Mouse (Mus musculus) cortical plate, adult 2 months (tissue): ENCODE data around the gene Dnttip2. TPM values are rescaled to one million over a fixed set of nuclear protein-coding genes. Genes with fewer than 3 reads are reported as not detected.
"Not testable (repeated sequence)": the region's sequence is repeated elsewhere in the genome, so short reads cannot be mapped to it uniquely, and the experiment has no call there.

Source experiments
- H3K27ac ChIP-seq: fragments of 200-500 bp; 2 replicates; pipeline ENCODE4 v1.5.1; 2012; ENCODE audit warnings: low read length, control low read depth, inconsistent platforms; ENCODE audit not compliant: insufficient read depth
- H3K4me1 ChIP-seq: fragments of 200-500 bp; 2 replicates; pipeline ENCODE4 v1.6.1; 2011; ENCODE audit warnings: low read length; ENCODE audit not compliant: control insufficient read depth, insufficient read depth
- H3K4me3 ChIP-seq: fragments of 200-500 bp; 2 replicates; pipeline ENCODE4 v1.5.1; 2011; ENCODE audit warnings: mild to moderate bottlenecking, low read length, control low read depth; ENCODE audit not compliant: insufficient read depth
- CTCF ChIP-seq: fragments of 200-500 bp; IDR thresholded peaks from 2 replicates; pipeline ENCODE4 v1.5.1; 2011; ENCODE audit warnings: mild to moderate bottlenecking, control low read depth, low read length; ENCODE audit not compliant: insufficient read depth; ENCODE audit errors: extremely low read depth
- POLR2A ChIP-seq: fragments of 200-500 bp; IDR thresholded peaks from 2 replicates; pipeline ENCODE4 v1.6.1; 2011; ENCODE audit warnings: mild to moderate bottlenecking, low read length, control low read depth; ENCODE audit not compliant: insufficient read depth; ENCODE audit errors: extremely low read depth
- polyA plus RNA-seq: library from polyadenylated mRNA; depleted of rRNA; stranded (reverse); fragments of >200 nt; gene quantifications from 2 replicates; pipeline ENCODE4 v1.2.3, GENCODE M21; 2012

Dnttip2 gene
- polyA plus RNA-seq, 1 experiment: 17.0 TPM

- Histone ChIP-seq H3K27ac (no peak overlapping the region), H3K4me3 (peak overlapping the region; percentile 99), H3K4me1 (peaks cover 8% of the 10 kb centered on the region)
- TF ChIP-seq POLR2A (no peak), CTCF (no peak)
Measured at GRCm38 (mm10) chr3:122246986-122247767, 27.0 kb upstream of the Dnttip2 start.

- Histone ChIP-seq H3K4me3 (peak overlapping the region; percentile 99; the same call in 1 of the 2 replicates), H3K4me1 (peaks cover 9% of the 10 kb centered on the region), H3K27ac (no peak overlapping the region)
- TF ChIP-seq CTCF (no peak), POLR2A (no peak)
Measured at GRCm38 (mm10) chr3:122247768-122248100, 26.5 kb upstream of the Dnttip2 start.

- peak overlapping the region; percentile 46; the same call in 1 of the 2 replicates for H3K27ac ChIP-seq
- no peak for TF ChIP-seq POLR2A
- TF ChIP-seq CTCF: no peak
- H3K4me3 ChIP-seq: no peak overlapping the region
- peaks cover 4% of the 10 kb centered on the region for H3K4me1 ChIP-seq
Measured at GRCm38 (mm10) chr3:122252466-122253253, 21.5 kb upstream of the Dnttip2 start.

GRCm38 (mm10) chr3:122254050-122254449, 20.1 kb upstream of the Dnttip2 start:
- not testable (repeated sequence) for H3K4me1 ChIP-seq, H3K27ac ChIP-seq

GRCm38 (mm10) chr3:122269986-122270385, 4.2 kb upstream of the Dnttip2 start:
- Histone ChIP-seq H3K4me3 (no peak overlapping the region), H3K4me1 (peaks cover under 1% of the 10 kb centered on the region; the same call in 1 of the 2 replicates), H3K27ac (no peak overlapping the region)
- no peak for TF ChIP-seq POLR2A
- no peak for TF ChIP-seq CTCF

More at GRCm38 (mm10) chr3:122254050-122254449, 20.1 kb upstream of the Dnttip2 start:
- H3K4me3 ChIP-seq: not testable (repeated sequence)

GRCm38 (mm10) chr3:122272565-122272964, 1.6 kb upstream of the Dnttip2 start:
- not testable (repeated sequence) for H3K4me3 ChIP-seq, H3K27ac ChIP-seq
- peaks cover 14% of the 10 kb centered on the region for H3K4me1 ChIP-seq

- peak; percentile 49; the same call in 1 of the 2 replicates for TF ChIP-seq POLR2A
- TF ChIP-seq CTCF: no peak
- Histone ChIP-seq H3K4me1 (peaks cover 14% of the 10 kb centered on the region), H3K27ac (no peak overlapping the region), H3K4me3 (peak overlapping the region; percentile 69)
Measured at GRCm38 (mm10) chr3:122273407-122274240, 564 bp upstream of the Dnttip2 start.

GRCm38 (mm10) chr3:122275111-122275510, 923 bp downstream of the Dnttip2 start:
- no peak for TF ChIP-seq POLR2A
- no peak for TF ChIP-seq CTCF
- Histone ChIP-seq H3K4me1 (peaks cover 14% of the 10 kb centered on the region), H3K27ac (no peak overlapping the region), H3K4me3 (peak overlapping the region; percentile 69; the same call in 1 of the 2 replicates)

- no peaks in the 10 kb centered on the region; the same call in 1 of the 2 replicates for H3K4me1 ChIP-seq
- TF ChIP-seq CTCF: no peak
- no peak for TF ChIP-seq POLR2A
- no peak overlapping the region for H3K4me3 ChIP-seq
- H3K27ac ChIP-seq: no peak overlapping the region
Measured at GRCm38 (mm10) chr3:122287195-122287594, 13.0 kb downstream of the Dnttip2 start.
